Mouse (Mus musculus) CH12.LX (cell line): ENCODE measurements at regions not wholly inside any gene's neighbourhood (a gene's known extent, or its start where the extent isn't known, plus 50 kb on each side); places are given as distances from the start of the nearest gene placed in this dataset.

Experiments used
- DNase-seq: peaks from one replicate; pipeline ENCODE4 v3.0.0-alpha.2; 2013; ENCODE audit errors: extremely low read depth
- H3K27ac ChIP-seq: 2 replicates; pipeline ENCODE4 v1.5.1; 2012; ENCODE audit warnings: low read depth, mild to moderate bottlenecking, control low read depth, moderate library complexity; ENCODE audit not compliant: insufficient read depth
- H3K27me3 ChIP-seq: replicated peaks from 2 replicates; pipeline ENCODE3; 2012; ENCODE audit warnings: inconsistent platforms
- H3K36me3 ChIP-seq, 2 experiments: replicated peaks in 1 of 2; 2 replicates each; pipeline versions ENCODE3 to v1.6.1; 2012; ENCODE audit warnings: inconsistent platforms in 1 of 2, low read length in 1 of 2, mild to moderate bottlenecking in 1 of 2, mixed read lengths in 1 of 2, moderate library complexity in 1 of 2; ENCODE audit not compliant: control insufficient read depth in 1 of 2, insufficient read depth in 1 of 2
- H3K4me1 ChIP-seq, 2 experiments: 2 replicates each; pipeline ENCODE4 v1.6.1; 2012; ENCODE audit warnings: inconsistent platforms in 1 of 2, moderate library complexity in 1 of 2; ENCODE audit not compliant: insufficient read depth in 2 of 2, control insufficient read depth in 1 of 2
- H3K4me2 ChIP-seq: 2 replicates; pipeline ENCODE4 v1.6.1; 2012; ENCODE audit warnings: low read depth, mild to moderate bottlenecking, control low read depth; ENCODE audit not compliant: poor library complexity, insufficient read depth, severe bottlenecking
- H3K4me3 ChIP-seq, 3 experiments: fragments of 150-350 bp in 1 of 3; sonication (generic) in 1 of 3; replicated peaks in 1 of 3; 2 replicates each; pipeline versions ENCODE3 to v1.5.1; 2011 to 2012; ENCODE audit warnings: low read depth in 2 of 3, low read length in 2 of 3, mild to moderate bottlenecking in 2 of 3, moderate library complexity in 2 of 3, control low read depth in 1 of 3, improper control_type of control experiment in 1 of 3, inconsistent platforms in 1 of 3, mixed read lengths in 1 of 3; ENCODE audit not compliant: poor library complexity in 1 of 3
- H3K79me2 ChIP-seq: replicated peaks from 2 replicates; pipeline ENCODE4 v1.6.1; 2012; ENCODE audit warnings: mild to moderate bottlenecking, moderate library complexity; ENCODE audit not compliant: control insufficient read depth, poor library complexity, insufficient read depth, severe bottlenecking; ENCODE audit errors: extremely low read depth
- H3K9ac ChIP-seq: 2 replicates; pipeline ENCODE4 v1.6.1; 2012; ENCODE audit warnings: low read depth, mild to moderate bottlenecking, control low read depth, moderate library complexity; ENCODE audit not compliant: insufficient read depth
- H3K9me3 ChIP-seq: replicated peaks from 2 replicates; pipeline ENCODE3; 2012; ENCODE audit warnings: low read length, inconsistent platforms, mixed read lengths
- CHD1 ChIP-seq: IDR thresholded peaks from 2 replicates; pipeline ENCODE4 v1.6.1; 2012; ENCODE audit warnings: low read depth, low read length, improper control_type of control experiment, inconsistent platforms
- CTCF ChIP-seq, 2 experiments: IDR thresholded peaks in 1 of 2; conservative IDR thresholded peaks in 1 of 2; 2 replicates each; pipeline ENCODE4 v1.5.1; 2011 to 2012; ENCODE audit warnings: low read depth in 2 of 2, low read length in 2 of 2, improper control_type of control experiment in 1 of 2, inconsistent platforms in 1 of 2, mild to moderate bottlenecking in 1 of 2, moderate library complexity in 1 of 2
- E2F4 ChIP-seq: IDR thresholded peaks from 2 replicates; pipeline ENCODE4 v1.6.1; 2011; ENCODE audit warnings: low read depth, low read length, improper control_type of control experiment; ENCODE audit not compliant: insufficient replicate concordance
- ETS1 ChIP-seq: conservative IDR thresholded peaks from 2 replicates; pipeline ENCODE4 v1.6.1; 2012; ENCODE audit warnings: low read depth, mild to moderate bottlenecking, inconsistent platforms, low read length, improper control_type of control experiment, moderate library complexity
- HCFC1 ChIP-seq: IDR thresholded peaks from 2 replicates; pipeline ENCODE4 v1.6.1; 2012; ENCODE audit warnings: low read depth, mild to moderate bottlenecking, inconsistent platforms, low read length, improper control_type of control experiment
- IRF4 ChIP-seq: IDR thresholded peaks from 2 replicates; pipeline ENCODE4 v1.6.1; 2014; ENCODE audit warnings: low read depth, mild to moderate bottlenecking, inconsistent platforms, low read length, improper control_type of control experiment
- JUND ChIP-seq: conservative IDR thresholded peaks from 2 replicates; pipeline ENCODE4 v1.6.1; 2011; ENCODE audit warnings: low read depth, low read length, improper control_type of control experiment
- MAFK ChIP-seq: IDR thresholded peaks from 2 replicates; pipeline ENCODE4 v1.6.1; 2011; ENCODE audit warnings: low read length, improper control_type of control experiment; ENCODE audit not compliant: insufficient replicate concordance
- MAX ChIP-seq: IDR thresholded peaks from 2 replicates; pipeline ENCODE4 v1.6.1; 2011; ENCODE audit warnings: low read length, improper control_type of control experiment
- MEF2A ChIP-seq: IDR thresholded peaks from 2 replicates; pipeline ENCODE4 v1.6.1; 2014; ENCODE audit warnings: low read depth, mild to moderate bottlenecking, inconsistent platforms, low read length, improper control_type of control experiment, borderline replicate concordance
- MYC ChIP-seq: IDR thresholded peaks from 2 replicates; pipeline ENCODE4 v1.6.1; 2011; ENCODE audit warnings: low read depth, mild to moderate bottlenecking, improper control_type of control experiment, low read length
- NRF1 ChIP-seq: IDR thresholded peaks from 2 replicates; pipeline ENCODE4 v1.6.1; 2014; ENCODE audit warnings: low read depth, mild to moderate bottlenecking, inconsistent platforms, low read length, improper control_type of control experiment, moderate library complexity
- RAD21 ChIP-seq: IDR thresholded peaks from 2 replicates; pipeline ENCODE4 v1.6.1; 2011; ENCODE audit warnings: low read depth, mild to moderate bottlenecking, low read length, improper control_type of control experiment, moderate library complexity
- RCOR1 ChIP-seq: conservative IDR thresholded peaks from 2 replicates; pipeline ENCODE4 v1.6.1; 2012; ENCODE audit warnings: low read depth, mild to moderate bottlenecking, inconsistent platforms, low read length, improper control_type of control experiment
- SMC3 ChIP-seq: IDR thresholded peaks from 2 replicates; pipeline ENCODE4 v1.6.1; 2011; ENCODE audit warnings: low read depth, low read length, improper control_type of control experiment
- TCF12 ChIP-seq: IDR thresholded peaks from 2 replicates; pipeline ENCODE4 v1.6.1; 2014; ENCODE audit warnings: low read depth, mild to moderate bottlenecking, inconsistent platforms, low read length, improper control_type of control experiment
- UBTF ChIP-seq: IDR thresholded peaks from 2 replicates; pipeline ENCODE4 v1.6.1; 2012; ENCODE audit warnings: low read depth, mild to moderate bottlenecking, inconsistent platforms, low read length, improper control_type of control experiment, moderate library complexity
- USF1 ChIP-seq: IDR thresholded peaks from 2 replicates; pipeline ENCODE4 v1.6.1; 2014; ENCODE audit warnings: low read depth, mild to moderate bottlenecking, inconsistent platforms, low read length, improper control_type of control experiment
- USF2 ChIP-seq: conservative IDR thresholded peaks from 2 replicates; pipeline ENCODE4 v1.6.1; 2011; ENCODE audit warnings: low read depth, low read length, improper control_type of control experiment
- ZKSCAN1 ChIP-seq: IDR thresholded peaks from 2 replicates; pipeline ENCODE4 v1.6.1; 2012; ENCODE audit warnings: low read depth, inconsistent platforms, low read length, improper control_type of control experiment, borderline replicate concordance
- ZNF384 ChIP-seq: IDR thresholded peaks from 2 replicates; pipeline ENCODE4 v1.6.1; 2012; ENCODE audit warnings: low read depth, low read length, improper control_type of control experiment, inconsistent platforms
- dilution Hi-C: fragments of 300-500 bp; cut with MboI; formaldehyde crosslinking; loops from 2 replicates; pipeline ENCODE4 v1.14.3; 2020; ENCODE audit warnings: low sequenced_read_pairs; ENCODE audit not compliant: extremely low pct_unique_long_range_greater_than_20kb, extremely low pct_ligation_motif_present
- in situ Hi-C: fragments of 300-500 bp; cut with MboI; formaldehyde crosslinking; loops from 3 replicates; pipeline ENCODE4 v1.14.3; 2019; ENCODE audit warnings: low sequenced_read_pairs, low pct_ligation_motif_present, low pct_unique_long_range_greater_than_20kb, mixed read lengths

DNA sequence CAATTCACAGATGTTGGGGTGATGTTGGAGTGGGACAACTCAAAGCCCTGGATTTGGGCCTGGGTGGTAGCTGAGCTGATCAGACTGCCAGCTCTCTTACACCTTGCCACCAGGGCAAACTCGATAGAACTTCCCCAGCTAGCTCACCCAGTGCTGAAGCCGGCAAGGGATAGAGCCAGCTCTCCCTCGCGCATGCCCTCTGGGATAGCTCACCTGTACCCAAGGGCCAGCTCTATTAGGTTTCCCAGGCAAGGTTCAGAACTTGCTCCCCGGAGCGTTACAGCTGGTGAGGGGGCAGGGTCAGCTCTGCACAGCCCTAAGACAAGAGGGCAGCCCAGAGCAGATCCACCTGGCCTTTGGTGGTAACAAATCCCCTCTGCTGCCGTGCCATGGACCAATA lies 54.1 kb upstream of the 1700012A03Rik start:
- no peak overlapping the region for H3K27ac ChIP-seq
- H3K4me1 ChIP-seq = no peaks in the 10 kb centered on the region
- dilution Hi-C loops (no loop called here), in situ Hi-C loops (no loop called here)
- no peak overlapping the region for H3K9ac ChIP-seq
- H3K4me3 ChIP-seq = no peak overlapping the region
- no peaks in the 10 kb centered on the region for H3K36me3 ChIP-seq
- no peaks in the 10 kb centered on the region for H3K9me3 ChIP-seq
- DNase-seq = no peak
- no peak overlapping the region for H3K4me2 ChIP-seq
- no peaks in the 10 kb centered on the region for H3K79me2 ChIP-seq
- TF ChIP-seq TCF12 = no peak
- no peak for TF ChIP-seq USF2
- no peak for TF ChIP-seq UBTF
- no peak for TF ChIP-seq NRF1
- no peak for TF ChIP-seq ETS1
- no peak for TF ChIP-seq RAD21
- no peak for TF ChIP-seq USF1
- no peak for TF ChIP-seq CHD1
- TF ChIP-seq JUND = no peak
- H3K27me3 ChIP-seq = peaks cover 37% of the 10 kb centered on the region

DNA sequence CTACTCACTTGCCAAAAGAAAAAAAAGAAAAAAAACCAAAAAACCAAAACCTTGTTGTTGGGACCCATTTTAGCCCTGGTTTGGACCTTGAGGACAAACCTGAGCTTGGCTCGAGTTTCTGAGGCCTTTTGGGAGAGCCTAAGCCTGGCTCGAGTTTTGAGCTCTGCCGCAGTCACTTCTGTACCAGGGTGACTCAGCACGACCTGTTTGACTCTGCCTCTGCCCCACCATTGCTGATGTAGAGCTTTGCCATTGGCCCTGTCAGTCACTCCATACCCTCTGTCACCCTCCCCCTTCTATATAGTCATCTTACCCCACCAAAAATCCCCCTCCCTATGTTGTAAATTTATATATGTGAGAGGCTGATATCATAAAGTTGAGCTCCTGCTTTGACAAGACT lies 54.8 kb upstream of the 1700012A03Rik start:
- no peak for DNase-seq
- no peak for TF ChIP-seq MAFK
- TF ChIP-seq SMC3 = no peak
- no peak for TF ChIP-seq IRF4
- TF ChIP-seq UBTF = no peak
- no peak for TF ChIP-seq TCF12
- TF ChIP-seq ZKSCAN1 = no peak
- no peak for TF ChIP-seq CTCF (conservative IDR thresholded peaks at IDR 0.05 in 1 of 2, IDR thresholded peaks at IDR 0.05 in 1 of 2; ENCODE audit: low read depth in 2 of 2, low read length in 2 of 2)
- no peak for TF ChIP-seq MEF2A
- TF ChIP-seq E2F4 = no peak
- no peak for TF ChIP-seq ZNF384
- TF ChIP-seq HCFC1 = no peak
- no peak for TF ChIP-seq RCOR1
- TF ChIP-seq MYC = no peak
- no peak for TF ChIP-seq MAX
- Histone ChIP-seq H3K4me2 (no peak overlapping the region), H3K9me3 (no peaks in the 10 kb centered on the region), H3K79me2 (no peaks in the 10 kb centered on the region), H3K9ac (no peak overlapping the region), H3K27me3 (peaks cover 40% of the 10 kb centered on the region), H3K4me1 (no peaks in the 10 kb centered on the region), H3K4me3 (no peak overlapping the region), H3K27ac (no peak overlapping the region), H3K36me3 (no peaks in the 10 kb centered on the region)
- dilution Hi-C loops = no loop called here
- in situ Hi-C loops = no loop called here
